Mouse (Mus musculus) spleen, adult 2 months (tissue): ENCODE measurements around the gene Scamp3.

Source experiments
- CTCF ChIP-seq: fragments of 200-500 bp; IDR thresholded peaks from 2 replicates; pipeline ENCODE4 v1.5.1; 2011; ENCODE audit warnings: mild to moderate bottlenecking, inconsistent platforms; ENCODE audit not compliant: insufficient read depth, insufficient read length, insufficient replicate concordance; ENCODE audit errors: extremely low read depth
- POLR2A ChIP-seq: fragments of 200-500 bp; IDR thresholded peaks from 2 replicates; pipeline ENCODE4 v1.6.1; 2011; ENCODE audit warnings: low read depth, low read length, inconsistent platforms

DNA sequence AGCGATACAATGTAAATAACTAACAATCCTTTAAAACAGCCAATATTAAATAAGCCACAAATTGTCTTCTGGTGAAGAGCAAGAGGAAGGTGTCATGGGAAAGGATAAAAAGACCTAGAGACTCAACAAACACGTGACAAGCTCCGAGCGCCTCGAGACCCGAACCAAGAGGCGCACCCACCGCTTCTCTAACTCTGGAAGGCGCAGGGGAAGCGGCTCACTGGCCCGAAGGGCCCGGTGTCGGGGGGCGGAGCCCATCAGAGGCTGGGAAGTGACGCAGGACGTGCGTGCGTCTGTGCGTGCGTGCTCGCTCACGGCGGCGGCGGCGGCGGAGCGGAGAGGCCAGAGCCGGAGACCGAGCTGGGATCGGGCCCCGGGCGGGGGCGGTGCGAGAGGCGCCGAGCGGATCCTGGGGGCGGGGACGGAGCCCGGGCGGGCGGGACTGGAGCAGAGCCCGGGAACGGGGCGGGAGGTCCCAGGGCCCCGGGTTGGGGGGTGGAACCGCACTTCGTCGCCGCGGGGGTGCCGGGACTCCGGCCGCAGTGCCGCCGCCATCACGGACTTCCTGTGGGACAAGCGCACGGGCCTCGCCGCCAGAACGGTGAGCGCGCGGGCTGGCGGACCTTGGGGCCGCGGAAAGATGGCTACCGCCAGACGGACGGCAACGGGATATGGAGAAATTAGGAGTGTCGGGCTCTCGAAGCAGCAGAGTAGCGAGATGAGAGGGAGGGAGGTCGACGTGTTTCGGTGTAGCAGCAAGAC, 12.6 kb upstream of the Scamp3 start, which contains the start of gene Clk2:
- peak; percentile 77 for TF ChIP-seq POLR2A
- no peak for TF ChIP-seq CTCF
